Mouse (Mus musculus): ENCODE data around the gene Pla2g4c.
A peak's percentile ranks its signal among the peaks of the same experiment; 100 is the strongest.

DNA sequence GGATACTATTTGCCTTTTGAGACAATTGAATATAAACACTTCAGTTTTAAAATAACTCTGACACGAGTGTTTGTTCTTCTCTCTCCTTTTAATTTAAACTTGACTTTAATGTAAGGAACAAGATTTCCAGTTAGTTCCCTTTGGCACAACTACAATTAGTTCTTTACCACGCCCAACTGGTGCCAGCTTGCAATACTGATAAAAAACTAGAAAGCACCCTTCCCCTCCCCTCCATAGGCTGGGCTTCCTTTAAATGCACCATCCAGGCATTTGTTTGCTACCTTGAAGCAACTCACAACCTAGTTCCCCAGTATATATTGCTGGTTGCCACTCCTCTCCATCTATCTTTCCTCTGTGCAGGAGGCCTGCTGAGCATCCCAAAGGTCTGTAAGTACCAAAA lies at the start of gene Pla2g4c:
- TF ChIP-seq EP300 (IDR thresholded peaks at IDR 0.05; ENCODE audit: low read depth) (0 out of 2 replicates have a peak, but pooled peaks have one; percentile 48), CTCF (IDR thresholded peaks at IDR 0.05; ENCODE audit: low read depth) (no peak)

All from liver, postnatal 0 days (tissue).